Mouse (Mus musculus): ENCODE results near the gene Aoc2.
"Not testable (repeated sequence)": the region's sequence is repeated elsewhere in the genome, so short reads cannot be mapped to it uniquely, and the experiment has no call there.

The Aoc2 gene

GRCm38 (mm10) chr11:101315082-101315650 lies 9.7 kb upstream of the Aoc2 start:
- in situ Hi-C loops (cut with MseI, MboI), result no loop called here

GRCm38 (mm10) chr11:101315665-101316500 lies 9.0 kb upstream of the Aoc2 start, which contains the start of gene Psme3:
Psme3 (plus strand) TSS chr11:101316213.
- in situ Hi-C loops (cut with MseI, MboI), result no loop called here

GRCm38 (mm10) chr11:101316501-101316917 lies 8.4 kb upstream of the Aoc2 start:
- in situ Hi-C loops (cut with MseI, MboI), result no loop called here

- in situ Hi-C loops (cut with MseI, MboI), result loop anchor here in 1 of 2 experiments (5.0 kb wide), 1 partner anchor 74 kb away; no protein-coding TSS in a partner anchor
Observed at GRCm38 (mm10) chr11:101323609-101324008, 1.3 kb upstream of the Aoc2 start.

GRCm38 (mm10) chr11:101325201-101325600 lies 338 bp downstream of the Aoc2 start:
- in situ Hi-C loops (cut with MseI, MboI), result not testable (repeated sequence)

- in situ Hi-C loops (cut with MseI, MboI), result no loop called here
Observed at GRCm38 (mm10) chr11:101326147-101326546, 1.3 kb downstream of the Aoc2 start.

- in situ Hi-C loops (cut with MseI, MboI), result no loop called here
Observed at GRCm38 (mm10) chr11:101327311-101327710, 2.4 kb downstream of the Aoc2 start.

GRCm38 (mm10) chr11:101328941-101329635 lies 4.2 kb downstream of the Aoc2 start:
- in situ Hi-C loops (cut with MseI, MboI), result no loop called here

GRCm38 (mm10) chr11:101330371-101330924 lies 5.6 kb downstream of the Aoc2 start, which contains the start of gene Aoc3:
Aoc3 (plus strand) TSS chr11:101330605.
- in situ Hi-C loops (cut with MseI, MboI), result no loop called here

GRCm38 (mm10) chr11:101330961-101331360 lies 6.1 kb downstream of the Aoc2 start:
- in situ Hi-C loops (cut with MseI, MboI), result not testable (repeated sequence)

GRCm38 (mm10) chr11:101332537-101332936 lies 7.7 kb downstream of the Aoc2 start:
- in situ Hi-C loops (cut with MseI, MboI), result no loop called here

- in situ Hi-C loops (cut with MseI, MboI), result no loop called here
Observed at GRCm38 (mm10) chr11:101334023-101334422, 9.2 kb downstream of the Aoc2 start.

GRCm38 (mm10) chr11:101334516-101334915 lies 9.7 kb downstream of the Aoc2 start:
- in situ Hi-C loops (cut with MseI, MboI), result no loop called here

- in situ Hi-C loops (cut with MseI, MboI), result loop anchor here in 1 of 2 experiments (5.0 kb wide), 1 partner anchor 57 kb away; no protein-coding TSS in a partner anchor
Observed at GRCm38 (mm10) chr11:101335685-101336084, 10.8 kb downstream of the Aoc2 start.

GRCm38 (mm10) chr11:101338123-101338760 lies 13.4 kb downstream of the Aoc2 start:
- in situ Hi-C loops (cut with MseI, MboI), result loop anchor here in 1 of 2 experiments (5.0 kb wide), 1 partner anchor 54 kb away; no protein-coding TSS in a partner anchor

- in situ Hi-C loops (cut with MseI, MboI), result no loop called here
Observed at GRCm38 (mm10) chr11:101347083-101347775, 22.4 kb downstream of the Aoc2 start.

GRCm38 (mm10) chr11:101348774-101349173 lies 23.9 kb downstream of the Aoc2 start:
- in situ Hi-C loops (cut with MseI, MboI), result no loop called here

- in situ Hi-C loops (cut with MseI, MboI), result no loop called here
Observed at GRCm38 (mm10) chr11:101349216-101349615, 24.4 kb downstream of the Aoc2 start.

GRCm38 (mm10) chr11:101351100-101351720 lies 26.3 kb downstream of the Aoc2 start:
- in situ Hi-C loops (cut with MseI, MboI), result no loop called here

GRCm38 (mm10) chr11:101351721-101352111 lies 26.9 kb downstream of the Aoc2 start:
- in situ Hi-C loops (cut with MseI, MboI), result no loop called here
